Mouse (Mus musculus) MEL (cell line): ENCODE data around the gene Lingo1. TPM values are rescaled to one million over a fixed set of nuclear protein-coding genes. Genes with fewer than 3 reads are reported as not detected.

Experiments used
- DNase-seq: peaks from one replicate; pipeline ENCODE4 v3.0.0; 2011; ENCODE audit warnings: low read depth, low spot score
- H3K27ac ChIP-seq: 2 replicates; pipeline ENCODE4 v1.5.1; 2012; ENCODE audit warnings: low read depth, mild to moderate bottlenecking, control low read depth, low read length, moderate library complexity; ENCODE audit not compliant: control insufficient read depth
- H3K27me3 ChIP-seq, 2 experiments: fragments of 150-350 bp in 1 of 2; sonication (generic) in 1 of 2; 2 replicates each; pipeline ENCODE4 v1.6.1; 2012; ENCODE audit warnings: low read length in 2 of 2, mild to moderate bottlenecking in 2 of 2, improper control_type of control experiment in 1 of 2, moderate library complexity in 1 of 2; ENCODE audit not compliant: insufficient read depth in 2 of 2, control insufficient read depth in 1 of 2
- H3K36me3 ChIP-seq, 2 experiments: 2 replicates each; pipeline ENCODE4 v1.6.1; 2012 to 2014; ENCODE audit warnings: low read length in 2 of 2, improper control_type of control experiment in 1 of 2, inconsistent platforms in 1 of 2, mild to moderate bottlenecking in 1 of 2; ENCODE audit not compliant: insufficient read depth in 2 of 2, control insufficient read depth in 1 of 2
- H3K4me1 ChIP-seq, 2 experiments: fragments of 150-350 bp in 1 of 2; sonication (generic) in 1 of 2; 2 replicates each; pipeline ENCODE4 v1.6.1; 2012; ENCODE audit warnings: low read length in 2 of 2, improper control_type of control experiment in 1 of 2, mild to moderate bottlenecking in 1 of 2; ENCODE audit not compliant: insufficient read depth in 2 of 2, control insufficient read depth in 1 of 2
- H3K4me3 ChIP-seq, 2 experiments: fragments of 150-350 bp in 1 of 2; sonication (generic) in 1 of 2; 2 replicates each; pipeline ENCODE4 v1.5.1; 2012; ENCODE audit warnings: low read depth in 2 of 2, low read length in 2 of 2, mild to moderate bottlenecking in 2 of 2, moderate library complexity in 2 of 2, control low read depth in 1 of 2, improper control_type of control experiment in 1 of 2; ENCODE audit not compliant: control insufficient read depth in 1 of 2, insufficient read depth in 1 of 2
- H3K79me2 ChIP-seq: 2 replicates; pipeline ENCODE4 v1.6.1; 2012; ENCODE audit warnings: mild to moderate bottlenecking, low read length, moderate library complexity; ENCODE audit not compliant: control insufficient read depth, poor library complexity, insufficient read depth
- H3K9ac ChIP-seq: 2 replicates; pipeline ENCODE4 v1.6.1; 2012; ENCODE audit warnings: low read depth, mild to moderate bottlenecking, control low read depth, low read length, moderate library complexity; ENCODE audit not compliant: control insufficient read depth, poor library complexity, severe bottlenecking
- H3K9me3 ChIP-seq: fragments of 150-350 bp; sonication (generic); replicated peaks from 2 replicates; pipeline ENCODE4 v1.6.1; 2012; ENCODE audit warnings: mild to moderate bottlenecking, low read length, improper control_type of control experiment, moderate library complexity; ENCODE audit not compliant: insufficient read depth
- CHD2 ChIP-seq: IDR thresholded peaks from 2 replicates; pipeline ENCODE4 v1.6.1; 2011; ENCODE audit warnings: low read length, improper control_type of control experiment
- CTCF ChIP-seq, 3 experiments: IDR thresholded peaks in 2 of 3; conservative IDR thresholded peaks in 1 of 3; 2 replicates each; pipeline ENCODE4 v1.5.1; 2011 to 2012; ENCODE audit warnings: low read length in 3 of 3, low read depth in 2 of 3, mild to moderate bottlenecking in 2 of 3, improper control_type of control experiment in 1 of 3, inconsistent platforms in 1 of 3, mixed read lengths in 1 of 3, moderate library complexity in 1 of 3; ENCODE audit not compliant: control insufficient read depth in 1 of 3, insufficient read depth in 1 of 3, poor library complexity in 1 of 3, severe bottlenecking in 1 of 3
- E2F4 ChIP-seq: IDR thresholded peaks from 2 replicates; pipeline ENCODE4 v1.6.1; 2011; ENCODE audit warnings: low read depth, low read length, improper control_type of control experiment, borderline replicate concordance
- ELF1 ChIP-seq: IDR thresholded peaks from 2 replicates; pipeline ENCODE4 v1.6.1; 2014; ENCODE audit warnings: low read depth, mild to moderate bottlenecking, inconsistent platforms, low read length, improper control_type of control experiment, moderate library complexity
- EP300 ChIP-seq, 2 experiments: IDR thresholded peaks; 2 replicates each; pipeline ENCODE4 v1.6.1; 2011; ENCODE audit warnings: improper control_type of control experiment in 2 of 2, low read length in 2 of 2, low read depth in 1 of 2, mild to moderate bottlenecking in 1 of 2
- ETS1 ChIP-seq: IDR thresholded peaks from 2 replicates; pipeline ENCODE4 v1.6.1; 2012; ENCODE audit warnings: low read depth, mild to moderate bottlenecking, inconsistent platforms, low read length, improper control_type of control experiment, moderate library complexity
- HCFC1 ChIP-seq: IDR thresholded peaks from 2 replicates; pipeline ENCODE4 v1.6.1; 2012; ENCODE audit warnings: low read depth, mild to moderate bottlenecking, inconsistent platforms, low read length, improper control_type of control experiment, moderate library complexity
- JUND ChIP-seq: IDR thresholded peaks from 2 replicates; pipeline ENCODE4 v1.6.1; 2011; ENCODE audit warnings: low read depth, mild to moderate bottlenecking, improper control_type of control experiment, low read length
- MAZ ChIP-seq: IDR thresholded peaks from 2 replicates; pipeline ENCODE4 v1.6.1; 2012; ENCODE audit warnings: low read depth, mild to moderate bottlenecking, inconsistent platforms, low read length, improper control_type of control experiment
- MYC ChIP-seq: IDR thresholded peaks from 2 replicates; pipeline ENCODE4 v1.6.1; 2011; ENCODE audit warnings: low read depth, mild to moderate bottlenecking, low read length, improper control_type of control experiment, moderate library complexity
- RCOR1 ChIP-seq: IDR thresholded peaks from 2 replicates; pipeline ENCODE4 v1.6.1; 2012; ENCODE audit warnings: low read depth, mild to moderate bottlenecking, inconsistent platforms, low read length, improper control_type of control experiment
- SIN3A ChIP-seq: IDR thresholded peaks from 2 replicates; pipeline ENCODE4 v1.6.1; 2012; ENCODE audit warnings: low read length, improper control_type of control experiment, inconsistent platforms
- SMC3 ChIP-seq: IDR thresholded peaks from 2 replicates; pipeline ENCODE4 v1.6.1; 2011; ENCODE audit warnings: low read depth, low read length, improper control_type of control experiment
- TBP ChIP-seq: IDR thresholded peaks from 2 replicates; pipeline ENCODE4 v1.8.0; 2011; ENCODE audit warnings: low read depth, low read length, improper control_type of control experiment
- ZMIZ1 ChIP-seq: IDR thresholded peaks from 2 replicates; pipeline ENCODE4 v1.6.1; 2012; ENCODE audit warnings: low read depth, mild to moderate bottlenecking, inconsistent platforms, low read length, improper control_type of control experiment, moderate library complexity
- ZNF384 ChIP-seq: IDR thresholded peaks from 2 replicates; pipeline ENCODE4 v1.6.1; 2012; ENCODE audit warnings: low read depth, mild to moderate bottlenecking, inconsistent platforms, low read length, improper control_type of control experiment
- polyA plus RNA-seq, 2 experiments: library from polyadenylated mRNA; stranded (reverse) in 1 of 2; unstranded in 1 of 2; fragments of >175 nt in 1 of 2; fragments of >200 nt in 1 of 2; gene quantifications; 2 replicates each; pipeline versions ENCODE4 v1.2.1 to v1.2.4; 2012; ENCODE audit warnings: low replicate concordance in 2 of 2, low read depth in 1 of 2; ENCODE audit not compliant: insufficient read length in 2 of 2, insufficient read depth in 1 of 2, missing spikeins in 1 of 2
- total RNA-seq: library from RNA; depleted of rRNA; stranded (reverse); fragments of 300-350 nt; gene quantifications from 2 replicates; pipeline ENCODE4 v1.2.3, GENCODE M21; 2012

Gene Lingo1
- total and polyA plus RNA-seq, 3 experiments, result not detected

- H3K79me2 ChIP-seq, result no peaks in the 10 kb centered on the region
- no peak for TF ChIP-seq ZNF384
- no peak for TF ChIP-seq HCFC1
- TF ChIP-seq SIN3A, result no peak
- TF ChIP-seq ELF1, result no peak
- no peak for TF ChIP-seq E2F4
- no peak for TF ChIP-seq ETS1
- no peak for TF ChIP-seq EP300 (IDR thresholded peaks at IDR 0.05; ENCODE audit: low read depth in 1 of 2, low read length in 2 of 2)
- no peak for TF ChIP-seq MYC
- TF ChIP-seq SMC3, result no peak
- TF ChIP-seq MAZ, result no peak
- no peak for TF ChIP-seq ZMIZ1
- TF ChIP-seq RCOR1, result no peak
- no peak for TF ChIP-seq TBP
- TF ChIP-seq CHD2, result no peak
- TF ChIP-seq, all 39 proteins: peak for 0
- no peak overlapping the region for H3K27ac ChIP-seq
- no peak overlapping the region for H3K4me3 ChIP-seq
- DNase-seq, result no peak
- H3K9ac ChIP-seq, result no peak overlapping the region
- H3K36me3 ChIP-seq, result no peaks in the 10 kb centered on the region
- peaks cover 0 to 6% of the 10 kb centered on the region in 2 experiments; a peak in 2 of 4 replicates for H3K27me3 ChIP-seq
- no peaks in the 10 kb centered on the region for H3K9me3 ChIP-seq
- no peaks in the 10 kb centered on the region for H3K4me1 ChIP-seq
Observed at GRCm38 (mm10) chr9:56643474-56643873, 152.8 kb downstream of the Lingo1 start.

- no peaks in the 10 kb centered on the region for H3K9me3 ChIP-seq
- no peaks in the 10 kb centered on the region for H3K79me2 ChIP-seq
- TF ChIP-seq CTCF (IDR thresholded peaks at IDR 0.05 in 2 of 3, conservative IDR thresholded peaks at IDR 0.05 in 1 of 3; ENCODE audit: control insufficient read depth in 1 of 3, insufficient read depth in 1 of 3, low read depth in 2 of 3, low read length in 3 of 3, poor library complexity in 1 of 3, severe bottlenecking in 1 of 3), result peak; percentile 34 to 37 (median 36)
- TF ChIP-seq JUND, result no peak
- TF ChIP-seq, all 39 proteins: peak for 1
- Histone ChIP-seq H3K27ac (no peak overlapping the region), H3K9ac (no peak overlapping the region), H3K4me1 (no peaks in the 10 kb centered on the region), H3K4me3 (no peak overlapping the region), H3K36me3 (no peaks in the 10 kb centered on the region), H3K27me3 (peaks cover 3 to 4% of the 10 kb centered on the region in 2 experiments; a peak in 1 of 4 replicates)
- DNase-seq, result peak; percentile 12
Observed at GRCm38 (mm10) chr9:56638226-56638905, 157.9 kb downstream of the Lingo1 start.
